Mouse (Mus musculus) naive thymus-derived CD4-positive, alpha-beta T cell, adult 2 months (primary cell): Measurements from ENCODE around the gene Creb5.
A peak's percentile ranks its signal among the peaks of the same experiment; 100 is the strongest.

Experiments used
- DNase-seq: peaks from one replicate; pipeline ENCODE4 v3.0.0-alpha.2; 2011; ENCODE audit warnings: low read depth

Gene Creb5

GRCm38 (mm10) chr6:53287038-53287561 lies at the start of gene Creb5:
TSS of gene Creb5 (plus strand) at chr6:53287270.
- DNase-seq, result peak; percentile 7

- DNase-seq, result no peak
These were observed 27.2 kb upstream of the Creb5 start for GRCm38 (mm10) chr6:53259841-53260240.

- DNase-seq, result no peak
These were observed 24.7 kb upstream of the Creb5 start for GRCm38 (mm10) chr6:53262401-53262800.

- no peak for DNase-seq
These were observed 20.0 kb upstream of the Creb5 start for GRCm38 (mm10) chr6:53267036-53267435.

GRCm38 (mm10) chr6:53267732-53268505 lies 19.2 kb upstream of the Creb5 start:
- DNase-seq, result no peak

GRCm38 (mm10) chr6:53271216-53271615 lies 15.9 kb upstream of the Creb5 start:
- no peak for DNase-seq

- no peak for DNase-seq
These were observed 15.4 kb upstream of the Creb5 start for GRCm38 (mm10) chr6:53271636-53272035.

GRCm38 (mm10) chr6:53286389-53287037 lies 557 bp upstream of the Creb5 start:
- DNase-seq, result peak; percentile 3

GRCm38 (mm10) chr6:53287562-53288381 lies 702 bp downstream of the Creb5 start:
- peak; percentile 3 for DNase-seq

- no peak for DNase-seq
These were observed 1.8 kb downstream of the Creb5 start for GRCm38 (mm10) chr6:53288584-53289558.

GRCm38 (mm10) chr6:53289659-53290058 lies 2.6 kb downstream of the Creb5 start:
- no peak for DNase-seq

- no peak for DNase-seq
These were observed 3.3 kb downstream of the Creb5 start for GRCm38 (mm10) chr6:53290215-53290990.

GRCm38 (mm10) chr6:53292931-53293330 lies 5.9 kb downstream of the Creb5 start:
- DNase-seq, result no peak

- no peak for DNase-seq
These were observed 10.8 kb downstream of the Creb5 start for GRCm38 (mm10) chr6:53297851-53298250.

GRCm38 (mm10) chr6:53304201-53304600 lies 17.1 kb downstream of the Creb5 start:
- DNase-seq, result no peak

- no peak for DNase-seq
These were observed 19.1 kb downstream of the Creb5 start for GRCm38 (mm10) chr6:53306156-53306555.

- DNase-seq, result no peak
These were observed 19.6 kb downstream of the Creb5 start for GRCm38 (mm10) chr6:53306710-53307109.

GRCm38 (mm10) chr6:53308684-53309083 lies 21.6 kb downstream of the Creb5 start:
- no peak for DNase-seq

GRCm38 (mm10) chr6:53313604-53314003 lies 26.5 kb downstream of the Creb5 start:
- no peak for DNase-seq

GRCm38 (mm10) chr6:53314126-53314525 lies 27.1 kb downstream of the Creb5 start:
- no peak for DNase-seq
